Mouse (Mus musculus): Measurements from ENCODE around the gene Gm16253.

DNA sequence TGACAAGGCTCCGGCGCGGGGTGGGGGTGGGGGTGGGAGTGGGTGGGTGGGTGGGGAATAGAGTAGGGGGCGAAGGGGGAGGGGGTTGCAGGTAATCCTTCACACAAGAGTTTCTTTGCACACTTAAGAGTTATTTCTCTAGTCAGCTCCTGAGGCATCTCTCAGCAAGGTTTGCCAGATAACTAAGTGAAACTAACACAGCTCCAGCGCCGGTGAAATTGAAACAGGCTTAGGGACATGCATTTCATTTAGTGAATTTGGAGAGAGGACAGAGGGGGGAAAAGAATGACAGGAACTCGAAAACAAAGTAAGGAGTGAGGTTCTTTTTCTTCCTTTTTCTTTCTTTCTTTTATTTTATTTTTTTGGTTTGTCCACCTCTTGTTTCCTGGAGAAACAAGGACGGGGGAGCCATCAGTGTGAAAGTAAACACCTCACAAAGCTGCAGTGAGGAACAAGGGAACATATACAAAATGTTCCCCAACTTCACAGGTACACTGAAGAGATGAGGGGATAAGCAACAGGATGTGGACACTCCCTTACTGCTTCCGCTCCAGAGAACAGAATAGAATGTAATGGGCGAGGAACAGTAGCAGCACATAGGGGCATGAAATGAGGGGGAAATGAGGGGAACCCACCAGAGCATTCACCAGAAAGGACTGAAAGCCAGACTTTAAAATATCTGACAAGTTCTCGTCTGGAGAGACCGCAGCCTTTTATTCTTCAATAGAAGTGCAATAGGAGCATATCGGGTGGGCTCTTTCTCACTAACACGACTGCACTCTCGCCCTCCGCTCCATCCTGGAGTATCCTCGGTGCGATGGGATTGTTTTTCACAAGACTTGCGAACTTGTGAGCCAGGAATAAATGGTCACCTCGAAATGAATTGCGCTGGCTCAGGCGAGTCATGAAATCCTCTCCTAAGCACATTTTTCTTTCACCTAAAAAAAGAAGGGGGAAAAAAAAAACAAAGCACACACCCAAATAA lies 19.8 kb upstream of the Gm16253 start:
- no peak for TF ChIP-seq CTCF (IDR thresholded peaks at IDR 0.05)
- peak; percentile 98 for TF ChIP-seq EP300 (IDR thresholded peaks at IDR 0.05)

All from lung, postnatal 0 days (tissue).